Mouse (Mus musculus) CH12.LX (cell line): ENCODE results near the gene Fam149a. TPM values are rescaled to one million over a fixed set of nuclear protein-coding genes. Genes with fewer than 3 reads are reported as not detected.

Experiments used
- DNase-seq: peaks from one replicate; pipeline ENCODE4 v3.0.0-alpha.2; 2013; ENCODE audit errors: extremely low read depth
- H3K27ac ChIP-seq: 2 replicates; pipeline ENCODE4 v1.5.1; 2012; ENCODE audit warnings: low read depth, mild to moderate bottlenecking, control low read depth, moderate library complexity; ENCODE audit not compliant: insufficient read depth
- H3K27me3 ChIP-seq: replicated peaks from 2 replicates; pipeline ENCODE3; 2012; ENCODE audit warnings: inconsistent platforms
- H3K36me3 ChIP-seq, 2 experiments: replicated peaks in 1 of 2; 2 replicates each; pipeline versions ENCODE3 to v1.6.1; 2012; ENCODE audit warnings: inconsistent platforms in 1 of 2, low read length in 1 of 2, mild to moderate bottlenecking in 1 of 2, mixed read lengths in 1 of 2, moderate library complexity in 1 of 2; ENCODE audit not compliant: control insufficient read depth in 1 of 2, insufficient read depth in 1 of 2
- H3K4me1 ChIP-seq, 2 experiments: 2 replicates each; pipeline ENCODE4 v1.6.1; 2012; ENCODE audit warnings: inconsistent platforms in 1 of 2, moderate library complexity in 1 of 2; ENCODE audit not compliant: insufficient read depth in 2 of 2, control insufficient read depth in 1 of 2
- H3K4me2 ChIP-seq: 2 replicates; pipeline ENCODE4 v1.6.1; 2012; ENCODE audit warnings: low read depth, mild to moderate bottlenecking, control low read depth; ENCODE audit not compliant: poor library complexity, insufficient read depth, severe bottlenecking
- H3K4me3 ChIP-seq, 3 experiments: fragments of 150-350 bp in 1 of 3; sonication (generic) in 1 of 3; replicated peaks in 1 of 3; 2 replicates each; pipeline versions ENCODE3 to v1.5.1; 2011 to 2012; ENCODE audit warnings: low read depth in 2 of 3, low read length in 2 of 3, mild to moderate bottlenecking in 2 of 3, moderate library complexity in 2 of 3, control low read depth in 1 of 3, improper control_type of control experiment in 1 of 3, inconsistent platforms in 1 of 3, mixed read lengths in 1 of 3; ENCODE audit not compliant: poor library complexity in 1 of 3
- H3K79me2 ChIP-seq: replicated peaks from 2 replicates; pipeline ENCODE4 v1.6.1; 2012; ENCODE audit warnings: mild to moderate bottlenecking, moderate library complexity; ENCODE audit not compliant: control insufficient read depth, poor library complexity, insufficient read depth, severe bottlenecking; ENCODE audit errors: extremely low read depth
- H3K9ac ChIP-seq: 2 replicates; pipeline ENCODE4 v1.6.1; 2012; ENCODE audit warnings: low read depth, mild to moderate bottlenecking, control low read depth, moderate library complexity; ENCODE audit not compliant: insufficient read depth
- H3K9me3 ChIP-seq: replicated peaks from 2 replicates; pipeline ENCODE3; 2012; ENCODE audit warnings: low read length, inconsistent platforms, mixed read lengths
- BHLHE40 ChIP-seq: IDR thresholded peaks from 2 replicates; pipeline ENCODE4 v1.6.1; 2011; ENCODE audit warnings: mild to moderate bottlenecking, low read depth, low read length, improper control_type of control experiment
- CHD2 ChIP-seq: IDR thresholded peaks from 2 replicates; pipeline ENCODE4 v1.6.1; 2011; ENCODE audit warnings: low read length, improper control_type of control experiment
- CTCF ChIP-seq, 2 experiments: IDR thresholded peaks in 1 of 2; conservative IDR thresholded peaks in 1 of 2; 2 replicates each; pipeline ENCODE4 v1.5.1; 2011 to 2012; ENCODE audit warnings: low read depth in 2 of 2, low read length in 2 of 2, improper control_type of control experiment in 1 of 2, inconsistent platforms in 1 of 2, mild to moderate bottlenecking in 1 of 2, moderate library complexity in 1 of 2
- ELF1 ChIP-seq: IDR thresholded peaks from 2 replicates; pipeline ENCODE4 v1.6.1; 2014; ENCODE audit warnings: low read depth, mild to moderate bottlenecking, inconsistent platforms, low read length, improper control_type of control experiment
- ETS1 ChIP-seq: conservative IDR thresholded peaks from 2 replicates; pipeline ENCODE4 v1.6.1; 2012; ENCODE audit warnings: low read depth, mild to moderate bottlenecking, inconsistent platforms, low read length, improper control_type of control experiment, moderate library complexity
- HCFC1 ChIP-seq: IDR thresholded peaks from 2 replicates; pipeline ENCODE4 v1.6.1; 2012; ENCODE audit warnings: low read depth, mild to moderate bottlenecking, inconsistent platforms, low read length, improper control_type of control experiment
- IRF4 ChIP-seq: IDR thresholded peaks from 2 replicates; pipeline ENCODE4 v1.6.1; 2014; ENCODE audit warnings: low read depth, mild to moderate bottlenecking, inconsistent platforms, low read length, improper control_type of control experiment
- JUND ChIP-seq: conservative IDR thresholded peaks from 2 replicates; pipeline ENCODE4 v1.6.1; 2011; ENCODE audit warnings: low read depth, low read length, improper control_type of control experiment
- MAX ChIP-seq: IDR thresholded peaks from 2 replicates; pipeline ENCODE4 v1.6.1; 2011; ENCODE audit warnings: low read length, improper control_type of control experiment
- MAZ ChIP-seq: IDR thresholded peaks from 2 replicates; pipeline ENCODE4 v1.6.1; 2012; ENCODE audit warnings: low read depth, mild to moderate bottlenecking, inconsistent platforms, low read length, improper control_type of control experiment, moderate library complexity
- MEF2A ChIP-seq: IDR thresholded peaks from 2 replicates; pipeline ENCODE4 v1.6.1; 2014; ENCODE audit warnings: low read depth, mild to moderate bottlenecking, inconsistent platforms, low read length, improper control_type of control experiment, borderline replicate concordance
- MXI1 ChIP-seq: IDR thresholded peaks from 2 replicates; pipeline ENCODE4 v1.6.1; 2011; ENCODE audit warnings: mild to moderate bottlenecking, low read depth, low read length, improper control_type of control experiment
- MYC ChIP-seq: IDR thresholded peaks from 2 replicates; pipeline ENCODE4 v1.6.1; 2011; ENCODE audit warnings: low read depth, mild to moderate bottlenecking, improper control_type of control experiment, low read length
- NELFE ChIP-seq: IDR thresholded peaks from 2 replicates; pipeline ENCODE4 v1.6.1; 2011; ENCODE audit warnings: low read depth, low read length, improper control_type of control experiment
- NRF1 ChIP-seq: IDR thresholded peaks from 2 replicates; pipeline ENCODE4 v1.6.1; 2014; ENCODE audit warnings: low read depth, mild to moderate bottlenecking, inconsistent platforms, low read length, improper control_type of control experiment, moderate library complexity
- PAX5 ChIP-seq: IDR thresholded peaks from 2 replicates; pipeline ENCODE4 v1.6.1; 2012; ENCODE audit warnings: low read length, inconsistent platforms, mixed read lengths
- POLR2A ChIP-seq: IDR thresholded peaks from 2 replicates; pipeline ENCODE4 v1.6.1; 2011; ENCODE audit warnings: low read depth, mild to moderate bottlenecking, improper control_type of control experiment, low read length
- RAD21 ChIP-seq: IDR thresholded peaks from 2 replicates; pipeline ENCODE4 v1.6.1; 2011; ENCODE audit warnings: low read depth, mild to moderate bottlenecking, low read length, improper control_type of control experiment, moderate library complexity
- TBP ChIP-seq: conservative IDR thresholded peaks from 2 replicates; pipeline ENCODE4 v1.6.1; 2011; ENCODE audit warnings: low read depth, low read length, improper control_type of control experiment
- TCF12 ChIP-seq: IDR thresholded peaks from 2 replicates; pipeline ENCODE4 v1.6.1; 2014; ENCODE audit warnings: low read depth, mild to moderate bottlenecking, inconsistent platforms, low read length, improper control_type of control experiment
- UBTF ChIP-seq: IDR thresholded peaks from 2 replicates; pipeline ENCODE4 v1.6.1; 2012; ENCODE audit warnings: low read depth, mild to moderate bottlenecking, inconsistent platforms, low read length, improper control_type of control experiment, moderate library complexity
- ZC3H11A ChIP-seq: IDR thresholded peaks from 2 replicates; pipeline ENCODE4 v1.6.1; 2012; ENCODE audit warnings: low read depth, mild to moderate bottlenecking, inconsistent platforms, low read length, improper control_type of control experiment
- ZMIZ1 ChIP-seq: IDR thresholded peaks from 2 replicates; pipeline ENCODE4 v1.6.1; 2012; ENCODE audit warnings: low read depth, mild to moderate bottlenecking, inconsistent platforms, low read length, improper control_type of control experiment
- ZNF384 ChIP-seq: IDR thresholded peaks from 2 replicates; pipeline ENCODE4 v1.6.1; 2012; ENCODE audit warnings: low read depth, low read length, improper control_type of control experiment, inconsistent platforms
- dilution Hi-C: fragments of 300-500 bp; cut with MboI; formaldehyde crosslinking; loops from 2 replicates; pipeline ENCODE4 v1.14.3; 2020; ENCODE audit warnings: low sequenced_read_pairs; ENCODE audit not compliant: extremely low pct_unique_long_range_greater_than_20kb, extremely low pct_ligation_motif_present
- in situ Hi-C: fragments of 300-500 bp; cut with MboI; formaldehyde crosslinking; loops from 3 replicates; pipeline ENCODE4 v1.14.3; 2019; ENCODE audit warnings: low sequenced_read_pairs, low pct_ligation_motif_present, low pct_unique_long_range_greater_than_20kb, mixed read lengths
- polyA plus RNA-seq: library from polyadenylated mRNA; unstranded; fragments of >175 nt; gene quantifications from 2 replicates; pipeline ENCODE4 v1.2.1, GENCODE M21; 2012; ENCODE audit warnings: low read depth; ENCODE audit not compliant: insufficient read length
- total RNA-seq, 2 experiments: library from RNA; depleted of rRNA; stranded (reverse); fragments of 300-350 nt in 1 of 2; fragments of >200 nt in 1 of 2; gene quantifications; 2 replicates each; pipeline ENCODE4 v1.2.3; 2012 to 2014

Gene Fam149a
- total and polyA plus RNA-seq, 3 experiments = not detected

DNA sequence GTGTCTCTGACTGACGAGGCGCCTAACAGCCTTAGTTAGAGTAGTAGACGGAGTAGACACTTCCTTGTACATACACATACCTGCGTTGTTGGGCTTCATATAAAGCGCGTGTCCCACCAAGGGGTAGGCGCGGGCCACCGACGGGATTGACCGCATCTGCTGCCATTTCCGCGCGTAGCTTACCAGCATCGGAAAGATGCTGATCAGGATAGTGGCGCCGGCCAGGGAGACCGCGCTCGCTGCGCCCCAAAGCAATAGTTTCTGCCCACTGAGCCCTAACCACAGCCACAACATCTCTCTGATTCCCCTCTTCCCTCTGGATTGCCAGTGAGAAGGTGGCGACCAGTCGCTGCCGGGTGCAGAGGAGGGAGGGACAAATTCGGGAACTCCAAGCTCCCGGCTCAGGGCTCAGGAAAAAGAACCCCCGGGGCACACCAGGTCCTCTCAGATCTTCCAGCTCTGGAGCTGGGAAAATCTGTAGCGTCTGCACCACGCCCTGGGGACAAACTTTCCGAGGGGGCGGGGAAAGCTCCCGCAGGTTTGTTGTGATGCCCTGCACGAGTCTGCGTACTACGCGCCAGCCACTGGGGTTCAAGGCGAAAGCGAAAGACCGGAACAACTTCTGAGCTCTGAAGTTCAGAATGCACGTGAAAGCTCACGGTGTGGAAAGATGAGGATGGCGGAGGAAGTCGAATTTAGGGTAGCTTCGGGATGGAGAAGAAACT is 49.2 kb downstream of the Fam149a start, which contains the start of gene Cyp4v3:
TSS of gene Cyp4v3 (minus strand) at position 532 of the 725 bp plus-strand sequence.
- Histone ChIP-seq H3K27ac (no peak within 1 kb of the TSS; the same call in 1 of the 2 replicates), H3K79me2 (no peaks in the 10 kb centered on the region), H3K9ac (peak within 1 kb of the TSS; percentile 30), H3K9me3 (no peaks in the 10 kb centered on the region), H3K4me3 (peak within 1 kb of the TSS; percentile 46 to 75 (median 67)), H3K27me3 (no peaks in the 10 kb centered on the region), H3K36me3 (no peaks in the 10 kb centered on the region), H3K4me2 (peak within 1 kb of the TSS; percentile 44), H3K4me1 (peaks cover 7 to 26% of the 10 kb centered on the region in 2 experiments)
- dilution Hi-C loops (no loop called here), in situ Hi-C loops (no loop called here)
- peak; percentile 69 for DNase-seq
- 0 out of 2 replicates have a peak, but pooled peaks have one; percentile 25 for TF ChIP-seq IRF4
- peak; percentile 50 for TF ChIP-seq ELF1
- peak; percentile 95 for TF ChIP-seq BHLHE40
- TF ChIP-seq ETS1 = peak; percentile 56
- no peak for TF ChIP-seq ZC3H11A
- peak; percentile 72 for TF ChIP-seq MYC
- no peak for TF ChIP-seq PAX5
- peak; percentile 60 for TF ChIP-seq POLR2A
- TF ChIP-seq TCF12 = no peak
- peak; percentile 74; the same call in 1 of the 2 replicates for TF ChIP-seq MXI1
- TF ChIP-seq TBP = 0 out of 2 replicates have a peak, but pooled peaks have one; percentile 30
- TF ChIP-seq NELFE = 0 out of 2 replicates have a peak, but pooled peaks have one; percentile 51
- TF ChIP-seq ZMIZ1 = no peak
- TF ChIP-seq UBTF = no peak
- no peak for TF ChIP-seq CHD2
- no peak for TF ChIP-seq RAD21
- TF ChIP-seq JUND = no peak
- peak; percentile 74 for TF ChIP-seq MAX
- TF ChIP-seq NRF1 = peak; percentile 79
- TF ChIP-seq HCFC1 = peak; percentile 35; the same call in 1 of the 2 replicates
- TF ChIP-seq ZNF384 = no peak
- no peak for TF ChIP-seq MEF2A

GRCm38 (mm10) chr8:45330856-45331255 is 51.2 kb downstream of the Fam149a start:
- Histone ChIP-seq H3K79me2 (no peaks in the 10 kb centered on the region), H3K4me1 (peaks cover 7 to 21% of the 10 kb centered on the region in 2 experiments), H3K27me3 (no peaks in the 10 kb centered on the region), H3K36me3 (no peaks in the 10 kb centered on the region), H3K4me2 (peak overlapping the region; percentile 37), H3K4me3 (no peak overlapping the region), H3K9ac (no peak overlapping the region), H3K9me3 (no peaks in the 10 kb centered on the region), H3K27ac (no peak overlapping the region)
- in situ Hi-C loops (no loop called here), dilution Hi-C loops (no loop called here)
- DNase-seq = no peak
- TF ChIP-seq CTCF (conservative IDR thresholded peaks at IDR 0.05 in 1 of 2, IDR thresholded peaks at IDR 0.05 in 1 of 2; ENCODE audit: low read depth in 2 of 2, low read length in 2 of 2) (no peak), ELF1 (no peak), JUND (no peak), RAD21 (no peak), MAZ (no peak), BHLHE40 (no peak)
